Mouse (Mus musculus): Measurements from ENCODE around the gene Zfp879.

The Zfp879 gene

DNA sequence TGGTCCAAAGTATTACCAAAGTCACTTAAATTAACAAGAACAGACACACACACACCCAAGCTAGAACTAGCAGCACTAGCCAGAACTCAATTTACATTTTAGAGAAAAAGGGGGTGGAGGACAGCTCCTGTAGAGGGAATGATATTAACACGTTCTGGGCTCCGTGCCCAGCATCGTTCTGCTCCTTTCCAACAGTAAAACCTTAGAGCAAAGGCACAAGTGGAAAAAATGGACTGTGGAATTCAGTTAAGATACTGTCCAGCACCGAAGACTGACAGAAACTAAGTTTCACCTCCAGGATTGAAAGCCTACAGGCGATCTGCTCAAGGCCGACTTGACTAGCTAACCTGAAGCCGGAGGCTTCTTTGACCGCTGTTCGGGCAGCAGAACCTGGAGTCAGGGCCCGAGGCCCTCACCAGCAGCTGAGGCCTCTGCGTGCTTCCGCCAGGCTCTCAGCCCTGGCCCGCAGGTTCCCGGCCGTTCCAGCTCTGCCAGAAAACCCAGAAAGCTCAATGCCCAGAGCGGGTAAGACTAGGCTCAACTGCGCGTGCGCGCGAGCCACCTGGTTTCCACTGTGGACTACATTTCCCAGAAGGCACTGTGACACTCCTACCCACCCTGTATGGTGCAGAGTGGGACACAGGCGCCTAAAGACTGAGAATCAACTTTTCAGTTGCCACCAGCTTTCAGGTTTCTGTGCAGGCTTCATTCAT, at the start of gene Zfp879:
Gene Zfp879, minus strand, starts transcription at position 530 of the 713 bp plus-strand sequence.
- peak; percentile 93 for DNase-seq (ENCODE audit: extremely low spot score, low spot score)

DNA sequence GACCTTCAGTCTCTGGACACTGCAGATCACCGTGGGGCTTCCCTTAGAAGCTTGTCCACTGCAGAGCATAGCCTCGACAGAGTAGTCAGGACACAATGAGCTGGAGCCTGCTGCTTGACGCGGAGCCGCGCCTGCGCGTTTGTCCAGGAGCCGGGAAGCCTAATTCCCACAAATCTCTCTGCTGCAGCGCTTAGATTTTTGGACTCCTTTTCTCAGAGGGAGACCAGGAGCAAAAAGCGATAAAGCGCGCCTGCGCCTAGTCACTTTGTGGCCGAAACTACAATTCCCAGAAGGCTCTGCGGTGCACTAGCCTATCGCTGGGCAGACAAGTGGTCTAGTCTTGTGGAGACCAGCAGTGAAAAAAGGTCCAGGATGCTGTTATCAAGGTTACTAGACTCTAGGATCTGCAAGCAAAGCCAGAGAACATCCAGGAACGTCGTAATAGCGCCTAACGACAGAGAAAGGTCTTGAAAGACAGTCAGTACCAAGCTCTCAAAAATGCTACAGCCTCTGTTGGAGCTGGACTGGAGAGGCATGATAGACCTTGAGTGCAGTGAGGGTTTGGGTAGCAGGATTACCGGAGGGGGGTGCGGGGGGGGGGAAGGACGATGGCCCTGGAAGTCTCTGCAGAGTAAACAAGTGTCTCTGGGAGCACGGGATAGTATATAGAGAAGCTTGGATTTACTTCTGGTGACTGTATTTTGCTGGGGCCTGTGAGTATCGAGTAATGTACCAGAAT, 46.2 kb upstream of the Zfp879 start, which contains the start of gene Zfp454:
Gene Zfp454, minus strand, starts transcription at position 262 of the 739 bp plus-strand sequence.
- peak; percentile 84 for DNase-seq (ENCODE audit: extremely low spot score, low spot score)

GRCm38 (mm10) chr11:50886933-50887293, 45.6 kb upstream of the Zfp879 start:
- DNase-seq (ENCODE audit: extremely low spot score, low spot score): no peak

GRCm38 (mm10) chr11:50886231-50886932, 45.0 kb upstream of the Zfp879 start:
- DNase-seq (ENCODE audit: extremely low spot score, low spot score): no peak

DNA sequence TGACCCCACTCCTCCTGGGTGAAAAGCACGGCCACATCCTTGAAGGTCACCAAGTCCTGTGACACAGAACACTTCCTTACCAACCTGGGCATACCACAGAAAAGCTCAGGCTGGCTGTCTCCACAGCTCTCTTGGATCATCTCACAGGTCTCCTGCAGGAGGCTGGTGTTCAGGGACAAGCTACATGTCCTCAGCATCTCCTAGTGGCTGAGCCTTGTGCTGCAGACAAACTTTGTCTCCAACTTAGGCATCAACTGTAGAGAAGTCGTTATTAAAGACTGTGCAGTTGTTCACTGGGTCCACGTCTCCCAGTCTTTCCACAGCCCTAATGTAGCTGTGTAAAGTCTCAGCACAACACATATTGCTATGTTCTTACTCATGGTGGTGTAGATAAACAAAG, 42.4 kb upstream of the Zfp879 start:
- DNase-seq (ENCODE audit: extremely low spot score, low spot score): no peak

- DNase-seq (ENCODE audit: extremely low spot score, low spot score): no peak
Measured at GRCm38 (mm10) chr11:50878641-50879040, 37.3 kb upstream of the Zfp879 start.

DNA sequence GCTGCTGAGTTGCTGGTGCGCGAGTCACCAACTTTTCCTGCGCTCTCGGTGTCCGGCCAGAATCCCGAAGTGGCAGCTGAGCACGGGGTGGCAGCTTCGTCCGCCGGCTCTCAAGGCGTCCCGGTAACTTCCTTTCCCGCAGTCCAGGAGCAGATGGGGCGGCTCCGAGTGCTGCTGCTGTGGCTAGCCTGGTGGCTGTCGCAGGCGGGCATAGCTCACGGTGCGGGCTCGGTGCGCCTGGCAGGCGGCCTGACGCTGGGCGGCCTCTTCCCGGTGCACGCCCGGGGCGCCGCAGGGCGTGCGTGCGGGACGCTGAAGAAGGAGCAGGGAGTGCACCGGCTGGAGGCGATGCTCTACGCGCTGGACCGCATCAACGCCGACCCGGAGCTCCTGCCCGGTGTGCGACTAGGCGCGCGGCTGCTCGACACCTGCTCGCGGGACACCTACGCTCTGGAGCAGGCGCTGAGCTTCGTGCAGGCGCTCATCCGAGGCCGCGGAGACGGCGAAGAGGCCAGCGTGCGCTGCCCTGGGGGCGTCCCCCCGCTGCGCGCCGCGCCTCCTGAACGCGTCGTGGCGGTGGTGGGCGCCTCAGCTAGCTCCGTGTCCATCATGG, 9.7 kb upstream of the Zfp879 start:
- DNase-seq (ENCODE audit: extremely low spot score, low spot score): peak; percentile 52

- no peak for DNase-seq (ENCODE audit: extremely low spot score, low spot score)
Measured at GRCm38 (mm10) chr11:50850177-50850735, 8.9 kb upstream of the Zfp879 start, which contains the start of gene Grm6. Gene Grm6 (plus strand): TSS chr11:50850685.

- DNase-seq (ENCODE audit: extremely low spot score, low spot score): no peak
Measured at GRCm38 (mm10) chr11:50849310-50849709, 8.0 kb upstream of the Zfp879 start.

- no peak for DNase-seq (ENCODE audit: extremely low spot score, low spot score)
Measured at GRCm38 (mm10) chr11:50848520-50849137, 7.3 kb upstream of the Zfp879 start.

DNA sequence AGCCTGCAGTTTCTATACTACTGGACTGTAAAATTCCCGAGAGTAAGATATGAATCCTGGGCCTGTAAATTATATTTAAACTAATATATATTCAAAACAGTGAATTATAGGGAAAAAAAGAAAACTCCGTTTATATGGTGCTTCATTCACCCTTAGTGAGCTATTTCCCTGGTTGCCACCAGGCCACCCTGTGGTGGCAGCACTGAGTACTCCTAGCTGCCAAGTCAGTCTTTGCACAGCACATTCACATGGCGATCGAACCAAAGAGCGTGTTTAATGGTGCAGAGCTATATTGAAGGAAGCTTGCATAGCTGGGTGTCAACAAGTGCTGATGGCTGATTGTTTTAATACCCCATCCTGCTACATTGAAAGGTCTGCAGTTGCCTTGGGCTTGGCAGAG, 5.7 kb upstream of the Zfp879 start:
- DNase-seq (ENCODE audit: extremely low spot score, low spot score): no peak

DNA sequence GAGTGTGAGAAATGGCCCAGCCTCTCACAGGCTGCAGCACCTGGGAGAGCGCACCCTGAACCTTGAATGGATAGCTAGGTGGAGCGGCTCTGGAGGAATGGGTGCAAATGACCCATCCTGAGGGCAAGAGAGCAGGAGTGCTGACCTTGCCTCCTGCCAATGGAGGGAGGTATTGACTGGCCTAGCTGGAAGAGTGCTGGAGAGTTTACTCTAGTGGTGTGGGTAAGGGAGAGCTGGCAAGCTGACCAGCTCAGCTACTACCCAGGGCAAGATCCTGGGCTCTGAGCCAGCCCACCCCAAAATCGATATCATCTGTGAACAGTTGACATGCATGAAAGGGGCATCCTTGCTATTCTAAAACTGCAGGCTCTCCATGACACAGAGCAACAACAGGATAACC, 4.6 kb upstream of the Zfp879 start:
- DNase-seq (ENCODE audit: extremely low spot score, low spot score): no peak

DNA sequence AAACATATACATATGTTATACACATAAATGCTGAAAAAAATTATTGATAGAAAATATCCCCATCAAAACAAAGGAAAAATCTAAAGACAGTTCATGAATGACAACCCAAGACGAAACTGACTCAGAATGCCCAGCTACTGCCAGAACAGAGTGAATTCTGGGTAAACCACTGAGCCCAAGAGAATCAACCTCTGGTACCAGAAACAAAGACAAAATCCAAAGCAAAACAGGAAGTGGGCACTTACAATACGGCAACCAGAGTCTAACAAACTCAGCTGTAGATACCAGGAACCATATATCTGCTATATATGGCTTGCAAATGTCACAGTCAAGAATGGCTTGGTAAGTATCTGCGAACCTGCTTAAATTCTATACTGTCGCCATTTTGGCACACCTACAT, 5.6 kb downstream of the Zfp879 start:
- no peak for DNase-seq (ENCODE audit: extremely low spot score, low spot score)

- DNase-seq (ENCODE audit: extremely low spot score, low spot score): peak; percentile 88
Measured at GRCm38 (mm10) chr11:50827010-50827953, 14.1 kb downstream of the Zfp879 start, which contains the start of gene Zfp354c. Gene Zfp354c (minus strand): TSS chr11:50827724.

GRCm38 (mm10) chr11:50826214-50826613, 15.1 kb downstream of the Zfp879 start:
- no peak for DNase-seq (ENCODE audit: extremely low spot score, low spot score)

GRCm38 (mm10) chr11:50814233-50814632, 27.1 kb downstream of the Zfp879 start:
- no peak for DNase-seq (ENCODE audit: extremely low spot score, low spot score)

DNA sequence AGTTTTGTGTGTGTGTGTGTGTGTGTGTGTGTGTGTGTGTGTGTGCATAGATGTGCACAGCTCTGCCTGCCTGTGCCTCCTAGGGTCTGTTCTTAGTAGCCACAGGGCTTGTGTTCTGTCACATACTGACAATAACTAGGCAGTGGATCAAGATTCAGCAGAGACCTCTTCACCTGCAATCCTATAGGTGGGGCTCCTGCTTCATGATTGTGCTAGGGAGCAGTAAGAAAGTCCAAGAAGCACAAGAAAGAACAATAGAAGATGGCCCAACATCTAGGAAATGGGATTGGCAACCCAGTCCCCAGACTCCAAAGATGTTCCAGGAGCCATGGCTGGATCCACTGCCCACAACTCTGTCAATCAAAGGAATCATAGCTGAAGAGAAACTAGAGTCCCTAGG, 42.5 kb downstream of the Zfp879 start:
- DNase-seq (ENCODE audit: extremely low spot score, low spot score): no peak

DNA sequence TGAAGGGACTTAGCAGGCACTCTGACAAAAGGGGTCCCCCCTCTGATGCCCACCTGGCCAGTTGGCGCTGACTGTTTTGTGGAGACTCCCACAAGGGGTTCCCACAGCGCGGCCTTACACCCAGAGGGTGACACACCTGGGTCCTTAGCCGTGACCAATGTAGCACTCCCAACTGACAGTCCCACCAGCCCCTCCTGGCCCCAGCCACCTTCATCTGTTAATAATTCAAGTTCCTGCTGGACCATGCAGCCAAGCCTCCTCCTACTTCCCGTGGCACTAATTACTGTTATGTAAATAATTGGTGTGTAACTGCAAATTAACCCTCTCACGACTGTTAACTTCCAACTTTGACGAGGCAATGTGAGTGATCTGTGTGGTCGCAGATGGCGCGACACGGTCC, 43.7 kb downstream of the Zfp879 start:
- no peak for DNase-seq (ENCODE audit: extremely low spot score, low spot score)

Measured in neural tube, embryonic 10.5 days (tissue).